In genomic region chr2:69382838-69383237, GRCm38 (mm10) we compare ENCODE assay signal across 22 mouse cellular contexts. TPM values are rescaled to one million over a fixed set of nuclear protein-coding genes. Genes with fewer than 3 reads are reported as not detected.
"Had no signal": no experiment of that assay in that cellular context is flagged by ENCODE, and none has a peak within 500 bp of the region (broad histone marks: within the 10 kb centered on the region; RNA-seq: fewer than 3 reads in every experiment).

No protein-coding gene starts in this region.

- H3K27ac ChIP-seq: kidney, postnatal 0 days; layer of hippocampus, adult 2 months; limb, embryonic 10.5 days; liver, embryonic 15.5 days; lung, embryonic 15.5 days; midbrain, embryonic 15.5 days; neural tube, embryonic 12.5 days; stomach, embryonic 15.5 days had no signal

- ATAC-seq: midbrain, embryonic 15.5 days had no signal

- H3K4me3 ChIP-seq: layer of hippocampus, adult 2 months; limb, embryonic 10.5 days; liver, embryonic 15.5 days; lung, embryonic 15.5 days; megakaryocyte, embryonic 14.5 days; midbrain, embryonic 15.5 days; neural tube, embryonic 12.5 days; stomach, embryonic 15.5 days had no signal

- H3K36me3 ChIP-seq: limb, embryonic 10.5 days; liver, embryonic 15.5 days; lung, embryonic 15.5 days; midbrain, embryonic 15.5 days; neural tube, embryonic 12.5 days; stomach, embryonic 15.5 days had no signal

- H3K4me1 ChIP-seq: lung, embryonic 15.5 days; midbrain, embryonic 15.5 days; neural tube, embryonic 12.5 days; stomach, embryonic 15.5 days had no signal

- H3K4me2 ChIP-seq: liver, embryonic 11.5 days; liver, embryonic 15.5 days; lung, embryonic 15.5 days; midbrain, embryonic 11.5 days; midbrain, embryonic 15.5 days; neural tube, embryonic 12.5 days; stomach, embryonic 15.5 days had no signal

- H3K9ac ChIP-seq: liver, embryonic 15.5 days; lung, embryonic 15.5 days; midbrain, embryonic 15.5 days; neural tube, embryonic 12.5 days; stomach, embryonic 15.5 days had no signal

- DNase-seq: kidney, adult 11 months; kidney, adult 9 months; kidney, postnatal 4 days; retina, postnatal 1 day; right cerebral cortex, postnatal 4 days; thymus, postnatal 4 days had no signal

- H3K9me3 ChIP-seq: limb, embryonic 10.5 days; liver, embryonic 15.5 days; lung, embryonic 15.5 days; midbrain, embryonic 15.5 days; neural tube, embryonic 12.5 days; stomach, embryonic 15.5 days had no signal

- H3K27me3 ChIP-seq: liver, embryonic 15.5 days; lung, embryonic 15.5 days; midbrain, embryonic 15.5 days; neural tube, embryonic 12.5 days; stomach, embryonic 15.5 days had no signal

RNA-seq across cellular contexts. Expression of gene Dhrs9, which starts 2.6 kb away (rescaled TPM):
- total RNA-seq: layer of hippocampus, adult 2 months; layer of hippocampus, postnatal 10 days; left cerebral cortex, postnatal 10 days; monocyte, adult 5-6 weeks had no signal
- polyA plus RNA-seq: limb, embryonic 10.5 days; lung, embryonic 15.5 days; midbrain, embryonic 11.5 days; midbrain, embryonic 15.5 days; neural tube, embryonic 12.5 days had no signal

RNA-seq across cellular contexts. Expression of gene Abcb11, which starts 40.4 kb away (rescaled TPM):
- total RNA-seq: layer of hippocampus, adult 2 months; left cerebral cortex, adult 18-20 months; monocyte, adult 5-6 weeks had no signal
- polyA plus RNA-seq: limb, embryonic 10.5 days; limb, embryonic 14.5 days; midbrain, embryonic 11.5 days; midbrain, embryonic 15.5 days; neural tube, embryonic 12.5 days had no signal
